Mouse (Mus musculus) bone marrow, adult 2 months (tissue): ENCODE measurements around the gene Omp. TPM values are rescaled to one million over a fixed set of nuclear protein-coding genes. Genes with fewer than 3 reads are reported as not detected.
A peak's percentile ranks its signal among the peaks of the same experiment; 100 is the strongest.

ENCODE experiments used
- H3K27ac ChIP-seq: fragments of 200-500 bp; 2 replicates; pipeline ENCODE4 v1.5.1; 2012; ENCODE audit warnings: low read depth, mild to moderate bottlenecking, control low read depth, inconsistent platforms, low read length; ENCODE audit not compliant: control insufficient read depth, poor library complexity, insufficient read depth
- H3K4me1 ChIP-seq: fragments of 200-500 bp; 2 replicates; pipeline ENCODE4 v1.6.1; 2011; ENCODE audit warnings: low read length; ENCODE audit not compliant: control insufficient read depth, insufficient read depth
- H3K4me3 ChIP-seq: fragments of 200-500 bp; replicated peaks from 2 replicates; pipeline ENCODE3; 2011; ENCODE audit warnings: mild to moderate bottlenecking, low read depth, low read length, control low read depth; ENCODE audit not compliant: control insufficient read depth
- CTCF ChIP-seq: fragments of 200-500 bp; IDR thresholded peaks from 2 replicates; pipeline ENCODE4 v1.5.1; 2011; ENCODE audit warnings: low read length, control low read depth; ENCODE audit not compliant: control insufficient read depth, insufficient read depth
- POLR2A ChIP-seq: fragments of 200-500 bp; IDR thresholded peaks from 2 replicates; pipeline ENCODE4 v1.6.1; 2011; ENCODE audit warnings: low read depth, mild to moderate bottlenecking, control low read depth, low read length, borderline replicate concordance; ENCODE audit not compliant: control insufficient read depth
- WGBS: fragments of 180-500 bp; shearing (Covaris S2); methylation state at CpG from one replicate; pipeline ENCODE4 v1.1.7; 2018; 5-methylcytosine and 5-hydroxymethylcytosine counted together
- polyA plus RNA-seq: library from polyadenylated mRNA; stranded (reverse); fragments of >200 nt; gene quantifications from 2 replicates; pipeline ENCODE4 v1.2.4, GENCODE M21; 2011; ENCODE audit warnings: low replicate concordance; ENCODE audit not compliant: missing spikeins, insufficient read depth, insufficient read length

Gene Omp
- polyA plus RNA-seq, 1 experiment = 4.7 TPM

- WGBS = 83% methylated on average over 3 of the region's 3 CpGs
- TF ChIP-seq POLR2A (no peak), CTCF (peak; percentile 30; the same call in 1 of the 2 replicates)
- Histone ChIP-seq H3K27ac (no peak overlapping the region), H3K4me1 (no peaks in the 10 kb centered on the region), H3K4me3 (no peak overlapping the region)
Observed at GRCm38 (mm10) chr7:98141206-98141605, 4.1 kb downstream of the Omp start.

DNA sequence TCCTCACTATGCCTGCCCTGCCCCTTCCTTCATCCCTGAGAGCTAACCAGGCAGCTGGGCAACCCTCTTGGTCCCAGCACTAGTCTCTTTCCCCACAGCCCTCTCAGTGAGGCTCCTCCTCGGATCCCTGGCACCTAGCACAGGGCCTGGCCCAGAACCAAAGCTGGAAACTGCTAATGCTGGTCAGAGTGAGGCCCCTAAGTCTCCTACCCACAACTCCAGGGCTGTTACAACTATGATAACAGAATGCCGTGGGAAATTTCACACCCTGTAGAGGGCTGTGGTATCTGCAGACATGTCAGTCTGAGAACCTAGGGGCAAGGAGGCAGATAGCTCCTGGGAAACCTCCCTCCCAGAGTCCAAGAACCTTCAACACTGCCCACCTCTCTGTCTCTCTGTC, 4.7 kb downstream of the Omp start:
- TF ChIP-seq POLR2A (no peak), CTCF (no peak)
- WGBS = 45% methylated on average over 2 of the region's 2 CpGs
- H3K4me3 ChIP-seq = no peak overlapping the region
- H3K4me1 ChIP-seq = no peaks in the 10 kb centered on the region
- H3K27ac ChIP-seq = no peak overlapping the region

GRCm38 (mm10) chr7:98139216-98139615, 6.1 kb downstream of the Omp start:
- WGBS = 73% methylated on average over 9 of the region's 9 CpGs
- no peak overlapping the region for H3K27ac ChIP-seq
- H3K4me1 ChIP-seq = no peaks in the 10 kb centered on the region
- TF ChIP-seq POLR2A (no peak), CTCF (no peak)
- H3K4me3 ChIP-seq = no peak overlapping the region

DNA sequence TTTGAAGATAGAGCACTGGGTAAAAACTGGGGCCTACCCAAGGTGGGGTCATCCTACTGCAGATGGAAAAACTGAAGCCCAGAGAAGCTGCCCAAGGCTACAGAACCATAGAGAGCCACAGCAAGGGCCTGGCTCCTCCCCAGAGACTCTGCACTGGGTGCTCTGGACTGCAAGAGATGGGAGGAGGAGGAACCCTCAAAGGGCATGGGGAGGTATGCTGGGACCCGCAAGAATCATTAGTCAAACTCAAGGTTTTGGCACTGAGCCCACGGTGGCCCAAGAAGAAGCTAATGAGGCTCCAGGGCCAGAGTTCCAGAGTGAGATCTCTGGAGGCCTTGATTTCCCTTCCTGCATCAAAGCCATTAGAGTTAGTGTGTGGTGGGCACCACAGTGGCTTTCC, 7.3 kb downstream of the Omp start:
- Histone ChIP-seq H3K4me1 (no peaks in the 10 kb centered on the region), H3K27ac (no peak overlapping the region), H3K4me3 (no peak overlapping the region)
- no peak for TF ChIP-seq POLR2A
- TF ChIP-seq CTCF = no peak
- WGBS = 84% methylated on average over 2 of the region's 2 CpGs

DNA sequence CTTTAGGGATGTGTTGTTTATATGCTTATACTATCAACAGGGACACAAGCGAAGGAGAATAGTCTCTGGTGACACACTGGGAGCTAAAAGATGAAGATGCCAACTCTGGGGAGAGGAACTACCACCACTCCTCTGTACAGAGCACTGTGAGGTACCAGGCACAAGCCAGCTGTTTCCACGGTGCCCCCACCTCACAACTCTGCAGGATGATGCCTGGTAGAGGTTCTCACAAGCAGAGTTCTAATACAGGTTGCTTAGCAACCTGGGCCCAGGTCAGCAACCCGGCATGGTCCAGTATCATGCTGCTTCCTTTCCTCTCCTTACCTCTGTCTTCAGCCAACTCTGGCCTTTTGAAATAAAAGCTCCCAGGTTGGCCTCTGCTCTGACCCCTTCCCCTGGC, 7.7 kb downstream of the Omp start:
- H3K27ac ChIP-seq = no peak overlapping the region
- H3K4me3 ChIP-seq = no peak overlapping the region
- 78% methylated on average over 3 of the region's 3 CpGs for WGBS
- TF ChIP-seq CTCF (no peak), POLR2A (no peak)
- no peaks in the 10 kb centered on the region for H3K4me1 ChIP-seq

DNA sequence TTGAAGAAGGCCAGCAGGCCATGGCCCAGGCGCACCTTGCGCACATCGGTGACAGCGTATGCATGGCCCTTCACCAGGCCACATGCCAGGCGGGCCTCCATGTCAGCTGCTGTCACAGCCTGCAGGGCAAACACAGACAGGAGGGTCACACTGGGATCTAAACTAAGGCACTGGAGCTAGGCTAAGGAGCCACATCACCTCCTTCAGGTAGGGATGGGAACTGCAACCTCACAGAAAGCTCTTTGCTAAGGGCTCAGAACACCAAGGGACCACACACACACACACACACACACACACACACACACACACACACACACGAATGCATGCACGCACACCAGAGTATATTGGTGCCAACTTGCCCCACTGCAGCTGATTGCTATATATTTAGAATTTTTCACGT, 13.6 kb downstream of the Omp start:
- 92% methylated on average over 8 of the region's 8 CpGs for WGBS
- H3K4me1 ChIP-seq = no peaks in the 10 kb centered on the region
- TF ChIP-seq POLR2A (no peak), CTCF (no peak)
- H3K4me3 ChIP-seq = no peak overlapping the region
- H3K27ac ChIP-seq = no peak overlapping the region

DNA sequence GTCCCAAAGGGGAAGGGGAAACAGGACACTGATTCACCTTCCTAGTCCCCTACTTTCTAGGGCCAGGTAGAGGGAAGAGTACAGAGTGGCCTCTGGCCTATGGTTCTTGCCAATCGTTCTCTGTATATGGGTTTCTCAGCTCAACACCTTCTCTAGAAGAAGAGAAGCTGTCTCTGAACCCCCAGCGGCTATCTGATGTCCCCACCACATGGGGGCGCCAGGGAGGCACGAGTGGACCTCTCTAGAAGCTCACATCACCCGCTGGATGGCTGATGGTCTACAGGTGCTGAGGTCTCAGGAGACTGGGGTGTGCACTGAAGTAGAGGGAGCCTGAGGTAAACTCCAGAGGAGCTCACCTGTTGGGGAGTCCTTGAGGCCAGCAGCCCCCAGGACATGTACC, 19.8 kb downstream of the Omp start:
- TF ChIP-seq CTCF (peak; percentile 60), POLR2A (no peak)
- no peak overlapping the region for H3K27ac ChIP-seq
- no peaks in the 10 kb centered on the region; the same call in 1 of the 2 replicates for H3K4me1 ChIP-seq
- WGBS = 41% methylated on average over 5 of the region's 5 CpGs
- no peak overlapping the region for H3K4me3 ChIP-seq

- Histone ChIP-seq H3K4me3 (no peak overlapping the region), H3K4me1 (no peaks in the 10 kb centered on the region; the same call in 1 of the 2 replicates), H3K27ac (no peak overlapping the region)
- TF ChIP-seq CTCF = no peak
- no peak for TF ChIP-seq POLR2A
- WGBS = 83% methylated on average over 5 of the region's 5 CpGs
Observed at GRCm38 (mm10) chr7:98124701-98125100, 20.6 kb downstream of the Omp start.

GRCm38 (mm10) chr7:98121673-98122072, 23.6 kb downstream of the Omp start:
- Histone ChIP-seq H3K4me1 (no peaks in the 10 kb centered on the region; the same call in 1 of the 2 replicates), H3K27ac (no peak overlapping the region), H3K4me3 (no peak overlapping the region)
- WGBS = 70% methylated on average over 8 of the region's 8 CpGs
- TF ChIP-seq POLR2A (no peak), CTCF (no peak)
